Mouse (Mus musculus) MEL (cell line): ENCODE results near the gene Plekha7. TPM values are rescaled to one million over a fixed set of nuclear protein-coding genes. Genes with fewer than 3 reads are reported as not detected.

ENCODE experiments used
- DNase-seq: peaks from one replicate; pipeline ENCODE4 v3.0.0; 2011; ENCODE audit warnings: low read depth, low spot score
- H3K27ac ChIP-seq: 2 replicates; pipeline ENCODE4 v1.5.1; 2012; ENCODE audit warnings: low read depth, mild to moderate bottlenecking, control low read depth, low read length, moderate library complexity; ENCODE audit not compliant: control insufficient read depth
- H3K27me3 ChIP-seq, 2 experiments: fragments of 150-350 bp in 1 of 2; sonication (generic) in 1 of 2; 2 replicates each; pipeline ENCODE4 v1.6.1; 2012; ENCODE audit warnings: low read length in 2 of 2, mild to moderate bottlenecking in 2 of 2, improper control_type of control experiment in 1 of 2, moderate library complexity in 1 of 2; ENCODE audit not compliant: insufficient read depth in 2 of 2, control insufficient read depth in 1 of 2
- H3K36me3 ChIP-seq, 2 experiments: 2 replicates each; pipeline ENCODE4 v1.6.1; 2012 to 2014; ENCODE audit warnings: low read length in 2 of 2, improper control_type of control experiment in 1 of 2, inconsistent platforms in 1 of 2, mild to moderate bottlenecking in 1 of 2; ENCODE audit not compliant: insufficient read depth in 2 of 2, control insufficient read depth in 1 of 2
- H3K4me1 ChIP-seq, 2 experiments: fragments of 150-350 bp in 1 of 2; sonication (generic) in 1 of 2; 2 replicates each; pipeline ENCODE4 v1.6.1; 2012; ENCODE audit warnings: low read length in 2 of 2, improper control_type of control experiment in 1 of 2, mild to moderate bottlenecking in 1 of 2; ENCODE audit not compliant: insufficient read depth in 2 of 2, control insufficient read depth in 1 of 2
- H3K4me3 ChIP-seq, 2 experiments: fragments of 150-350 bp in 1 of 2; sonication (generic) in 1 of 2; 2 replicates each; pipeline ENCODE4 v1.5.1; 2012; ENCODE audit warnings: low read depth in 2 of 2, low read length in 2 of 2, mild to moderate bottlenecking in 2 of 2, moderate library complexity in 2 of 2, control low read depth in 1 of 2, improper control_type of control experiment in 1 of 2; ENCODE audit not compliant: control insufficient read depth in 1 of 2, insufficient read depth in 1 of 2
- H3K79me2 ChIP-seq: 2 replicates; pipeline ENCODE4 v1.6.1; 2012; ENCODE audit warnings: mild to moderate bottlenecking, low read length, moderate library complexity; ENCODE audit not compliant: control insufficient read depth, poor library complexity, insufficient read depth
- H3K9ac ChIP-seq: 2 replicates; pipeline ENCODE4 v1.6.1; 2012; ENCODE audit warnings: low read depth, mild to moderate bottlenecking, control low read depth, low read length, moderate library complexity; ENCODE audit not compliant: control insufficient read depth, poor library complexity, severe bottlenecking
- H3K9me3 ChIP-seq: fragments of 150-350 bp; sonication (generic); replicated peaks from 2 replicates; pipeline ENCODE4 v1.6.1; 2012; ENCODE audit warnings: mild to moderate bottlenecking, low read length, improper control_type of control experiment, moderate library complexity; ENCODE audit not compliant: insufficient read depth
- CHD1 ChIP-seq: IDR thresholded peaks from 2 replicates; pipeline ENCODE4 v1.6.1; 2012; ENCODE audit warnings: low read depth, mild to moderate bottlenecking, inconsistent platforms, low read length, improper control_type of control experiment
- CHD2 ChIP-seq: IDR thresholded peaks from 2 replicates; pipeline ENCODE4 v1.6.1; 2011; ENCODE audit warnings: low read length, improper control_type of control experiment
- CTCF ChIP-seq, 3 experiments: IDR thresholded peaks in 2 of 3; conservative IDR thresholded peaks in 1 of 3; 2 replicates each; pipeline ENCODE4 v1.5.1; 2011 to 2012; ENCODE audit warnings: low read length in 3 of 3, low read depth in 2 of 3, mild to moderate bottlenecking in 2 of 3, improper control_type of control experiment in 1 of 3, inconsistent platforms in 1 of 3, mixed read lengths in 1 of 3, moderate library complexity in 1 of 3; ENCODE audit not compliant: control insufficient read depth in 1 of 3, insufficient read depth in 1 of 3, poor library complexity in 1 of 3, severe bottlenecking in 1 of 3
- E2F4 ChIP-seq: IDR thresholded peaks from 2 replicates; pipeline ENCODE4 v1.6.1; 2011; ENCODE audit warnings: low read depth, low read length, improper control_type of control experiment, borderline replicate concordance
- ELF1 ChIP-seq: IDR thresholded peaks from 2 replicates; pipeline ENCODE4 v1.6.1; 2014; ENCODE audit warnings: low read depth, mild to moderate bottlenecking, inconsistent platforms, low read length, improper control_type of control experiment, moderate library complexity
- EP300 ChIP-seq, 2 experiments: IDR thresholded peaks; 2 replicates each; pipeline ENCODE4 v1.6.1; 2011; ENCODE audit warnings: improper control_type of control experiment in 2 of 2, low read length in 2 of 2, low read depth in 1 of 2, mild to moderate bottlenecking in 1 of 2
- ETS1 ChIP-seq: IDR thresholded peaks from 2 replicates; pipeline ENCODE4 v1.6.1; 2012; ENCODE audit warnings: low read depth, mild to moderate bottlenecking, inconsistent platforms, low read length, improper control_type of control experiment, moderate library complexity
- GABPA ChIP-seq: IDR thresholded peaks from 2 replicates; pipeline ENCODE4 v1.6.1; 2012; ENCODE audit warnings: low read depth, mild to moderate bottlenecking, inconsistent platforms, low read length, improper control_type of control experiment, moderate library complexity
- GATA1 ChIP-seq: IDR thresholded peaks from 2 replicates; pipeline ENCODE4 v1.6.1; 2011; ENCODE audit warnings: low read depth, low read length, improper control_type of control experiment
- HCFC1 ChIP-seq: IDR thresholded peaks from 2 replicates; pipeline ENCODE4 v1.6.1; 2012; ENCODE audit warnings: low read depth, mild to moderate bottlenecking, inconsistent platforms, low read length, improper control_type of control experiment, moderate library complexity
- MAFK ChIP-seq: IDR thresholded peaks from 2 replicates; pipeline ENCODE4 v1.6.1; 2011; ENCODE audit warnings: low read depth, mild to moderate bottlenecking, low read length, improper control_type of control experiment, borderline replicate concordance
- MAX ChIP-seq: IDR thresholded peaks from 2 replicates; pipeline ENCODE4 v1.6.1; 2011; ENCODE audit warnings: low read length, improper control_type of control experiment
- MEF2A ChIP-seq: IDR thresholded peaks from 2 replicates; pipeline ENCODE4 v1.6.1; 2014; ENCODE audit warnings: low read depth, mild to moderate bottlenecking, inconsistent platforms, low read length, improper control_type of control experiment; ENCODE audit not compliant: poor library complexity, insufficient replicate concordance, severe bottlenecking; ENCODE audit errors: extremely low read depth
- MXI1 ChIP-seq: IDR thresholded peaks from 2 replicates; pipeline ENCODE4 v1.6.1; 2011; ENCODE audit warnings: mild to moderate bottlenecking, low read depth, low read length, improper control_type of control experiment
- MYB ChIP-seq: IDR thresholded peaks from 2 replicates; pipeline ENCODE4 v1.6.1; 2011; ENCODE audit warnings: mild to moderate bottlenecking, low read depth, low read length, improper control_type of control experiment
- MYC ChIP-seq: IDR thresholded peaks from 2 replicates; pipeline ENCODE4 v1.6.1; 2011; ENCODE audit warnings: low read depth, mild to moderate bottlenecking, low read length, improper control_type of control experiment, moderate library complexity
- NELFE ChIP-seq: IDR thresholded peaks from 2 replicates; pipeline ENCODE4 v1.6.1; 2011; ENCODE audit warnings: low read depth, low read length, improper control_type of control experiment
- POLR2A ChIP-seq, 2 experiments: IDR thresholded peaks; 2 replicates each; pipeline ENCODE4 v1.6.1; 2011 to 2012; ENCODE audit warnings: low read length in 2 of 2, mild to moderate bottlenecking in 2 of 2, control low read depth in 1 of 2, improper control_type of control experiment in 1 of 2, low read depth in 1 of 2, moderate library complexity in 1 of 2; ENCODE audit not compliant: control insufficient read depth in 1 of 2, insufficient read depth in 1 of 2, poor library complexity in 1 of 2
- RAD21 ChIP-seq: IDR thresholded peaks from 2 replicates; pipeline ENCODE4 v1.6.1; 2011; ENCODE audit warnings: mild to moderate bottlenecking, low read depth, low read length, improper control_type of control experiment
- RCOR1 ChIP-seq: IDR thresholded peaks from 2 replicates; pipeline ENCODE4 v1.6.1; 2012; ENCODE audit warnings: low read depth, mild to moderate bottlenecking, inconsistent platforms, low read length, improper control_type of control experiment
- SIN3A ChIP-seq: IDR thresholded peaks from 2 replicates; pipeline ENCODE4 v1.6.1; 2012; ENCODE audit warnings: low read length, improper control_type of control experiment, inconsistent platforms
- TBP ChIP-seq: IDR thresholded peaks from 2 replicates; pipeline ENCODE4 v1.8.0; 2011; ENCODE audit warnings: low read depth, low read length, improper control_type of control experiment
- TCF12 ChIP-seq: IDR thresholded peaks from 2 replicates; pipeline ENCODE4 v1.6.1; 2014; ENCODE audit warnings: low read depth, mild to moderate bottlenecking, inconsistent platforms, low read length, improper control_type of control experiment, moderate library complexity
- UBTF ChIP-seq: IDR thresholded peaks from 2 replicates; pipeline ENCODE4 v1.6.1; 2012; ENCODE audit warnings: low read depth, mild to moderate bottlenecking, inconsistent platforms, low read length, improper control_type of control experiment, moderate library complexity, borderline replicate concordance; ENCODE audit not compliant: insufficient read depth
- USF1 ChIP-seq: IDR thresholded peaks from 2 replicates; pipeline ENCODE4 v1.6.1; 2014; ENCODE audit warnings: low read depth, mild to moderate bottlenecking, inconsistent platforms, low read length, improper control_type of control experiment, moderate library complexity
- USF2 ChIP-seq, 2 experiments: IDR thresholded peaks; 2 replicates each; pipeline ENCODE4 v1.6.1; 2011 to 2012; ENCODE audit warnings: improper control_type of control experiment in 2 of 2, low read length in 2 of 2, borderline replicate concordance in 1 of 2, inconsistent platforms in 1 of 2, low read depth in 1 of 2, mild to moderate bottlenecking in 1 of 2; ENCODE audit not compliant: insufficient read depth in 1 of 2
- ZC3H11A ChIP-seq: IDR thresholded peaks from 2 replicates; pipeline ENCODE4 v1.6.1; 2012; ENCODE audit warnings: low read depth, mild to moderate bottlenecking, inconsistent platforms, low read length, improper control_type of control experiment
- ZKSCAN1 ChIP-seq: IDR thresholded peaks from 2 replicates; pipeline ENCODE4 v1.6.1; 2012; ENCODE audit warnings: low read depth, mild to moderate bottlenecking, inconsistent platforms, low read length, improper control_type of control experiment, moderate library complexity
- ZMIZ1 ChIP-seq: IDR thresholded peaks from 2 replicates; pipeline ENCODE4 v1.6.1; 2012; ENCODE audit warnings: low read depth, mild to moderate bottlenecking, inconsistent platforms, low read length, improper control_type of control experiment, moderate library complexity
- ZNF384 ChIP-seq: IDR thresholded peaks from 2 replicates; pipeline ENCODE4 v1.6.1; 2012; ENCODE audit warnings: low read depth, mild to moderate bottlenecking, inconsistent platforms, low read length, improper control_type of control experiment
- polyA plus RNA-seq, 2 experiments: library from polyadenylated mRNA; stranded (reverse) in 1 of 2; unstranded in 1 of 2; fragments of >175 nt in 1 of 2; fragments of >200 nt in 1 of 2; gene quantifications; 2 replicates each; pipeline versions ENCODE4 v1.2.1 to v1.2.4; 2012; ENCODE audit warnings: low replicate concordance in 2 of 2, low read depth in 1 of 2; ENCODE audit not compliant: insufficient read length in 2 of 2, insufficient read depth in 1 of 2, missing spikeins in 1 of 2
- total RNA-seq: library from RNA; depleted of rRNA; stranded (reverse); fragments of 300-350 nt; gene quantifications from 2 replicates; pipeline ENCODE4 v1.2.3, GENCODE M21; 2012

Plekha7 gene
- total and polyA plus RNA-seq, 3 experiments: 4.4 to 14.5 TPM; not detected in 1

GRCm38 (mm10) chr7:116334669-116335038, 26.5 kb upstream of the Plekha7 start (continued):
- TF ChIP-seq E2F4 (0 out of 2 replicates have a peak, but pooled peaks have one; percentile 20), ETS1 (no peak; the same call in 1 of the 2 replicates), MXI1 (no peak), RCOR1 (no peak), CTCF (IDR thresholded peaks at IDR 0.05 in 2 of 3, conservative IDR thresholded peaks at IDR 0.05 in 1 of 3; ENCODE audit: control insufficient read depth in 1 of 3, insufficient read depth in 1 of 3, low read depth in 2 of 3, low read length in 3 of 3, poor library complexity in 1 of 3, severe bottlenecking in 1 of 3) (no peak), RAD21 (no peak), USF1 (no peak), CHD2 (no peak), ZC3H11A (no peak), ZNF384 (0 out of 2 replicates have a peak, but pooled peaks have one; percentile 18)

GRCm38 (mm10) chr7:116333713-116334668, 25.8 kb upstream of the Plekha7 start, which contains the start of gene Rps13:
Gene Rps13, minus strand, starts transcription at chr7:116334195.
- Histone ChIP-seq H3K4me3 (peak within 1 kb of the TSS; percentile 89 to 95), H3K4me1 (peaks cover 4% of the 10 kb centered on the region in 2 experiments; a peak in 3 of 4 replicates), H3K27ac (peak within 1 kb of the TSS; percentile 90), H3K9ac (peak within 1 kb of the TSS; percentile 91), H3K36me3 (peaks cover 19 to 26% of the 10 kb centered on the region in 2 experiments), H3K27me3 (no peaks in the 10 kb centered on the region), H3K9me3 (no peaks in the 10 kb centered on the region), H3K79me2 (peaks cover 33% of the 10 kb centered on the region)
- peak; percentile 97 for DNase-seq
- TF ChIP-seq GABPA (no peak), ETS1 (0 out of 2 replicates have a peak, but pooled peaks have one; percentile 28), MYC (peak; percentile 94; the same call in 1 of the 2 replicates), MXI1 (peak; percentile 85), HCFC1 (peak; percentile 94), TCF12 (peak; percentile 80), USF2 (IDR thresholded peaks at IDR 0.05; ENCODE audit: borderline replicate concordance in 1 of 2, insufficient read depth in 1 of 2, low read depth in 1 of 2, low read length in 2 of 2) (no peak), RAD21 (no peak), ZC3H11A (no peak), CHD1 (no peak), NELFE (peak; percentile 92), ELF1 (peak; percentile 72), EP300 (IDR thresholded peaks at IDR 0.05; ENCODE audit: low read depth in 1 of 2, low read length in 2 of 2) (no peak), USF1 (no peak), POLR2A (IDR thresholded peaks at IDR 0.05; ENCODE audit: control insufficient read depth in 1 of 2, insufficient read depth in 1 of 2, low read depth in 1 of 2, low read length in 2 of 2, poor library complexity in 1 of 2) (peak; percentile 91 to 92), MAFK (no peak), MYB (no peak), TBP (peak; percentile 91), RCOR1 (no peak), MAX (peak; percentile 87), MEF2A (no peak), UBTF (no peak), GATA1 (no peak), ZNF384 (no peak), E2F4 (no peak), ZMIZ1 (peak; percentile 89), CHD2 (no peak), ZKSCAN1 (no peak), SIN3A (peak; percentile 67)
